Mouse (Mus musculus) retina, postnatal 7 days (tissue): ENCODE data around the gene Apmap.
A peak's percentile ranks its signal among the peaks of the same experiment; 100 is the strongest.

ENCODE experiments used
- DNase-seq: peaks from one replicate; pipeline ENCODE4 v3.0.0-alpha.2; 2012; ENCODE audit warnings: low read depth, low spot score

The Apmap gene

GRCm38 (mm10) chr2:150608087-150608799 is at the start of gene Apmap:
Gene Apmap, minus strand, starts transcription at chr2:150608567.
- DNase-seq: peak; percentile 92

- no peak for DNase-seq
These were observed 48.8 kb upstream of the Apmap start for GRCm38 (mm10) chr2:150656975-150657768.

GRCm38 (mm10) chr2:150656112-150656511 is 47.7 kb upstream of the Apmap start:
- DNase-seq: no peak

- DNase-seq: no peak
These were observed 46.9 kb upstream of the Apmap start for GRCm38 (mm10) chr2:150655290-150655689.

- DNase-seq: no peak
These were observed 46.4 kb upstream of the Apmap start for GRCm38 (mm10) chr2:150654814-150655213.

- DNase-seq: no peak
These were observed 43.0 kb upstream of the Apmap start for GRCm38 (mm10) chr2:150651366-150651765.

GRCm38 (mm10) chr2:150650511-150651074 is 42.2 kb upstream of the Apmap start:
- no peak for DNase-seq

GRCm38 (mm10) chr2:150648300-150648895 is 40.0 kb upstream of the Apmap start:
- DNase-seq: no peak

- DNase-seq: no peak
These were observed 39.4 kb upstream of the Apmap start for GRCm38 (mm10) chr2:150647681-150648299.

- DNase-seq: no peak
These were observed 38.2 kb upstream of the Apmap start for GRCm38 (mm10) chr2:150646411-150647121.

GRCm38 (mm10) chr2:150645225-150645624 is 36.9 kb upstream of the Apmap start:
- DNase-seq: no peak

GRCm38 (mm10) chr2:150643726-150644415 is 35.5 kb upstream of the Apmap start:
- no peak for DNase-seq

GRCm38 (mm10) chr2:150643166-150643565 is 34.8 kb upstream of the Apmap start:
- DNase-seq: no peak

- DNase-seq: no peak
These were observed 30.0 kb upstream of the Apmap start for GRCm38 (mm10) chr2:150638370-150638733.

GRCm38 (mm10) chr2:150637702-150638369 is 29.5 kb upstream of the Apmap start:
- DNase-seq: no peak

GRCm38 (mm10) chr2:150635877-150636446 is 27.6 kb upstream of the Apmap start:
- DNase-seq: no peak

GRCm38 (mm10) chr2:150629255-150629654 is 20.9 kb upstream of the Apmap start:
- DNase-seq: no peak

- no peak for DNase-seq
These were observed 18.8 kb upstream of the Apmap start for GRCm38 (mm10) chr2:150627140-150627539.

GRCm38 (mm10) chr2:150624926-150625325 is 16.6 kb upstream of the Apmap start:
- no peak for DNase-seq

GRCm38 (mm10) chr2:150623957-150624356 is 15.6 kb upstream of the Apmap start:
- no peak for DNase-seq
